Comparison of ENCODE assay signal across 8 mouse cellular contexts in genomic region chr6:72244569-72245285, GRCm38 (mm10). TPM values are rescaled to one million over a fixed set of nuclear protein-coding genes. Genes with fewer than 3 reads are reported as not detected.
DNase-seq lines count a peak whose midpoint lies in the region; ATAC-seq and TF ChIP-seq lines count a peak whose summit lies in the region.

No protein-coding gene starts in this region.

- no peaks in the 10 kb centered on the region for H3K9me3 ChIP-seq in hindbrain, embryonic 12.5 days (replicated peaks)
- H3K9me3 ChIP-seq in hindbrain, embryonic 11.5 days (ENCODE audit: control insufficient read depth, low read length) = no peaks in the 10 kb centered on the region
- no peaks in the 10 kb centered on the region for H3K9me3 ChIP-seq in forebrain, embryonic 15.5 days
- no peaks in the 10 kb centered on the region for H3K9me3 ChIP-seq in hindbrain, postnatal 0 days (ENCODE audit: low read length)
- no peaks in the 10 kb centered on the region for H3K9me3 ChIP-seq in lung, embryonic 14.5 days (ENCODE audit: low read depth, low read length)

- 0 out of 2 replicates have a peak, but pooled peaks have one; percentile 7 for ATAC-seq in hindbrain, embryonic 12.5 days (ENCODE audit: low FRiP score)
- no peak for ATAC-seq in hindbrain, embryonic 11.5 days (ENCODE audit: low FRiP score)
- ATAC-seq in forebrain, embryonic 15.5 days (replicated peaks) = peak; percentile 57
- ATAC-seq in hindbrain, postnatal 0 days = peak; percentile 77
- peak; percentile 52 for ATAC-seq in lung, embryonic 14.5 days (ENCODE audit: insufficient read depth)

- H3K4me2 ChIP-seq in hindbrain, embryonic 12.5 days (replicated peaks) = no peak overlapping the region
- no peak overlapping the region for H3K4me2 ChIP-seq in hindbrain, embryonic 11.5 days (replicated peaks; ENCODE audit: low read depth, low read length)
- H3K4me2 ChIP-seq in forebrain, embryonic 15.5 days (replicated peaks) = 0 out of 2 replicates have a peak overlapping the region, but pooled peaks have one; percentile 1
- H3K4me2 ChIP-seq in hindbrain, postnatal 0 days (ENCODE audit: low read depth, low read length) = peak overlapping the region; percentile 18; the same call in 1 of the 2 replicates
- H3K4me2 ChIP-seq in lung, embryonic 14.5 days = peak overlapping the region; percentile 41

- H3K27ac ChIP-seq in hindbrain, embryonic 12.5 days = peak overlapping the region; percentile 80
- no peak overlapping the region for H3K27ac ChIP-seq in hindbrain, embryonic 11.5 days (ENCODE audit: low read depth, low read length)
- peak overlapping the region; percentile 68 for H3K27ac ChIP-seq in forebrain, embryonic 15.5 days (replicated peaks)
- H3K27ac ChIP-seq in hindbrain, postnatal 0 days = peak overlapping the region; percentile 73
- peak overlapping the region; percentile 89 for H3K27ac ChIP-seq in lung, embryonic 14.5 days (ENCODE audit: low read depth)

- DNase-seq in hindbrain, embryonic 11.5 days (ENCODE audit: low spot score) = no peak
- DNase-seq in hindbrain, postnatal 0 days (ENCODE audit: low spot score) = no peak
- DNase-seq in lung, embryonic 14.5 days = peak; percentile 72
- no peak for DNase-seq in left cerebral cortex, adult 11 months (ENCODE audit: low spot score)
- no peak for DNase-seq in right cerebral cortex, adult 18-20 months
- no peak for DNase-seq in thymus, postnatal 0 days (ENCODE audit: low spot score)

- H3K4me3 ChIP-seq in hindbrain, embryonic 12.5 days = no peak overlapping the region
- no peak overlapping the region for H3K4me3 ChIP-seq in hindbrain, embryonic 11.5 days (ENCODE audit: low read depth, low read length)
- H3K4me3 ChIP-seq in forebrain, embryonic 15.5 days = no peak overlapping the region
- no peak overlapping the region for H3K4me3 ChIP-seq in hindbrain, postnatal 0 days (ENCODE audit: low read length)
- H3K4me3 ChIP-seq in lung, embryonic 14.5 days (ENCODE audit: low read depth, low read length) = no peak overlapping the region

- peaks cover 11% of the 10 kb centered on the region for H3K27me3 ChIP-seq in hindbrain, embryonic 12.5 days
- no peaks in the 10 kb centered on the region; the same call in 1 of the 2 replicates for H3K27me3 ChIP-seq in hindbrain, embryonic 11.5 days (ENCODE audit: control insufficient read depth, insufficient read depth, low read length)
- H3K27me3 ChIP-seq in forebrain, embryonic 15.5 days = no peaks in the 10 kb centered on the region
- H3K27me3 ChIP-seq in hindbrain, postnatal 0 days (ENCODE audit: insufficient read depth, low read length) = no peaks in the 10 kb centered on the region
- no peaks in the 10 kb centered on the region for H3K27me3 ChIP-seq in lung, embryonic 14.5 days (ENCODE audit: insufficient read depth, low read length)

- H3K9ac ChIP-seq in hindbrain, embryonic 12.5 days = no peak overlapping the region
- H3K9ac ChIP-seq in hindbrain, embryonic 11.5 days (ENCODE audit: low read depth, low read length) = no peak overlapping the region
- no peak overlapping the region for H3K9ac ChIP-seq in forebrain, embryonic 15.5 days (replicated peaks)
- no peak overlapping the region for H3K9ac ChIP-seq in hindbrain, postnatal 0 days (replicated peaks; ENCODE audit: low read length)
- H3K9ac ChIP-seq in lung, embryonic 14.5 days = peak overlapping the region; percentile 30

- TF ChIP-seq CTCF in hindbrain, postnatal 0 days (IDR thresholded peaks at IDR 0.05; ENCODE audit: low read depth) = no peak
- TF ChIP-seq CTCF in lung, embryonic 14.5 days (IDR thresholded peaks at IDR 0.05; ENCODE audit: low read depth) = no peak

- H3K4me1 ChIP-seq in hindbrain, embryonic 12.5 days = peaks cover 21% of the 10 kb centered on the region; the same call in 1 of the 2 replicates
- no peaks in the 10 kb centered on the region for H3K4me1 ChIP-seq in hindbrain, embryonic 11.5 days (replicated peaks; ENCODE audit: control insufficient read depth, insufficient read depth, low read length)
- peaks cover 19% of the 10 kb centered on the region for H3K4me1 ChIP-seq in forebrain, embryonic 15.5 days
- H3K4me1 ChIP-seq in hindbrain, postnatal 0 days (ENCODE audit: insufficient read depth, low read length) = 0 out of 2 replicates have a peak, but pooled peaks cover 5% of the 10 kb centered on the region
- H3K4me1 ChIP-seq in lung, embryonic 14.5 days (ENCODE audit: insufficient read depth) = peaks cover 30% of the 10 kb centered on the region

- 56% methylated on average over 20 of the region's 20 CpGs for WGBS in hindbrain, embryonic 12.5 days
- WGBS in hindbrain, embryonic 11.5 days = 59% methylated on average over 20 of the region's 20 CpGs
- WGBS in forebrain, embryonic 15.5 days = 52% methylated on average over 20 of the region's 20 CpGs
- WGBS in hindbrain, postnatal 0 days = 41% methylated on average over 20 of the region's 20 CpGs
- 28% methylated on average over 20 of the region's 20 CpGs for WGBS in lung, embryonic 14.5 days

- H3K36me3 ChIP-seq in hindbrain, embryonic 12.5 days = no peaks in the 10 kb centered on the region
- H3K36me3 ChIP-seq in hindbrain, embryonic 11.5 days (ENCODE audit: control insufficient read depth, insufficient read depth, low read length) = no peaks in the 10 kb centered on the region
- H3K36me3 ChIP-seq in forebrain, embryonic 15.5 days = no peaks in the 10 kb centered on the region
- no peaks in the 10 kb centered on the region for H3K36me3 ChIP-seq in hindbrain, postnatal 0 days (ENCODE audit: insufficient read depth, low read length)
- H3K36me3 ChIP-seq in lung, embryonic 14.5 days (ENCODE audit: insufficient read depth) = no peaks in the 10 kb centered on the region

RNA-seq across cellular contexts. Expression of gene Atoh8, which starts 9.3 kb away (rescaled TPM):
- 12.4 and 13.7 TPM in 2 replicates for polyA plus RNA-seq in hindbrain, embryonic 12.5 days (2016; fragmentation: Nextera tagmentation; extraction: Ambion mirVana)
- 9.2 and 9.6 TPM in 2 replicates for polyA plus RNA-seq in hindbrain, embryonic 11.5 days (2014; fragmentation: Nextera tagmentation; extraction: Ambion mirVana)
- polyA plus RNA-seq in forebrain, embryonic 15.5 days (2015; fragmentation: Nextera tagmentation; extraction: Ambion mirVana) = 2.7 and 3.6 TPM in 2 replicates
- 6.5 and 8.1 TPM in 2 replicates for total RNA-seq in hindbrain, postnatal 0 days (2014; rRNA removed)
- polyA plus RNA-seq in hindbrain, postnatal 0 days (2015; fragmentation: Nextera tagmentation; extraction: Ambion mirVana) = 3.8 and 5.2 TPM in 2 replicates
- polyA plus RNA-seq in lung, embryonic 14.5 days (2014; fragmentation: Nextera tagmentation; extraction: Ambion mirVana) = 18.7 and 19.3 TPM in 2 replicates
- 2.1 and 3.9 TPM in 2 replicates for polyA plus RNA-seq in thymus, postnatal 0 days (2015; fragmentation: Nextera tagmentation; extraction: Ambion mirVana)

RNA-seq across cellular contexts. Expression of gene Sftpb, which starts 59.7 kb away (rescaled TPM):
- not detected in 2 replicates for polyA plus RNA-seq in hindbrain, embryonic 12.5 days (2016; fragmentation: Nextera tagmentation; extraction: Ambion mirVana)
- polyA plus RNA-seq in hindbrain, embryonic 11.5 days (2014; fragmentation: Nextera tagmentation; extraction: Ambion mirVana) = not detected in 2 replicates
- 0.15 TPM in 1 of 2 replicates, not detected in the other for polyA plus RNA-seq in forebrain, embryonic 15.5 days (2015; fragmentation: Nextera tagmentation; extraction: Ambion mirVana)
- 1.4 TPM in 1 of 2 replicates, not detected in the other for total RNA-seq in hindbrain, postnatal 0 days (2014; rRNA removed)
- 0.18 and 0.29 TPM in 2 replicates for polyA plus RNA-seq in hindbrain, postnatal 0 days (2015; fragmentation: Nextera tagmentation; extraction: Ambion mirVana)
- polyA plus RNA-seq in lung, embryonic 14.5 days (2014; fragmentation: Nextera tagmentation; extraction: Ambion mirVana) = 30.4 and 33.5 TPM in 2 replicates
- polyA plus RNA-seq in thymus, postnatal 0 days (2015; fragmentation: Nextera tagmentation; extraction: Ambion mirVana) = 0.21 TPM in 1 of 2 replicates, not detected in the other

Comparison
In these comparisons a context has a peak if more than half of its experiments do, and no peak if none do; other contexts are left out.
1. H3K4me2 ChIP-seq: peak in forebrain, embryonic 15.5 days (single experiment), hindbrain, postnatal 0 days (single experiment) and lung, embryonic 14.5 days (single experiment); none in hindbrain, embryonic 12.5 days (single experiment) and hindbrain, embryonic 11.5 days (single experiment).
2. RNA of gene Sftpb, which starts 59.7 kb away (polyA plus RNA-seq): 30.4 to 33.5 TPM in lung, embryonic 14.5 days; 0.18 to 0.29 TPM in hindbrain, postnatal 0 days, 0.15 TPM in forebrain, embryonic 15.5 days, not detected in hindbrain, embryonic 12.5 days, 0.21 TPM in thymus, postnatal 0 days and not detected in hindbrain, embryonic 11.5 days; every median in the first group is over 10 times any median in the second.